Mouse (Mus musculus): ENCODE measurements around the gene Rnf144a. TPM values are rescaled to one million over a fixed set of nuclear protein-coding genes. Genes with fewer than 3 reads are reported as not detected.

The Rnf144a gene
- polyA plus RNA-seq, 1 experiment = 13.8 TPM

GRCm38 (mm10) chr12:26359241-26359640 is 55.8 kb downstream of the Rnf144a start:
- TF ChIP-seq POLR2A (IDR thresholded peaks at IDR 0.05; ENCODE audit: control insufficient read depth, low read depth, low read length) = no peak
- TF ChIP-seq CTCF (IDR thresholded peaks at IDR 0.05; ENCODE audit: control insufficient read depth, insufficient read depth, insufficient replicate concordance, low read depth, low read length) = no peak
- peaks cover 4% of the 10 kb centered on the region; the same call in 1 of the 2 replicates for H3K4me1 ChIP-seq (ENCODE audit: control insufficient read depth, insufficient read depth, low read length)
- no peak overlapping the region for H3K4me3 ChIP-seq (ENCODE audit: control insufficient read depth, low read depth, low read length)
- no peak overlapping the region for H3K27ac ChIP-seq (ENCODE audit: control insufficient read depth, insufficient read depth, low read depth, low read length)
- no peaks in the 10 kb centered on the region for H3K36me3 ChIP-seq (ENCODE audit: control insufficient read depth, insufficient read depth, low read length)
- no peaks in the 10 kb centered on the region for H3K27me3 ChIP-seq (ENCODE audit: control insufficient read depth, insufficient read depth, low read length)

- H3K4me1 ChIP-seq (ENCODE audit: control insufficient read depth, insufficient read depth, low read length) = peaks cover 4% of the 10 kb centered on the region; the same call in 1 of the 2 replicates
- H3K4me3 ChIP-seq (ENCODE audit: control insufficient read depth, low read depth, low read length) = no peak overlapping the region
- H3K27ac ChIP-seq (ENCODE audit: control insufficient read depth, insufficient read depth, low read depth, low read length) = no peak overlapping the region
- no peak for TF ChIP-seq POLR2A (IDR thresholded peaks at IDR 0.05; ENCODE audit: control insufficient read depth, low read depth, low read length)
- TF ChIP-seq CTCF (IDR thresholded peaks at IDR 0.05; ENCODE audit: control insufficient read depth, insufficient read depth, insufficient replicate concordance, low read depth, low read length) = no peak
- H3K36me3 ChIP-seq (ENCODE audit: control insufficient read depth, insufficient read depth, low read length) = no peaks in the 10 kb centered on the region
- no peaks in the 10 kb centered on the region for H3K27me3 ChIP-seq (ENCODE audit: control insufficient read depth, insufficient read depth, low read length)
These were observed 57.8 kb downstream of the Rnf144a start for GRCm38 (mm10) chr12:26357246-26357645.

GRCm38 (mm10) chr12:26356191-26356590 is 58.9 kb downstream of the Rnf144a start:
- Histone ChIP-seq H3K36me3 (ENCODE audit: control insufficient read depth, insufficient read depth, low read length) (no peaks in the 10 kb centered on the region), H3K4me1 (ENCODE audit: control insufficient read depth, insufficient read depth, low read length) (peaks cover 4% of the 10 kb centered on the region; the same call in 1 of the 2 replicates), H3K27ac (ENCODE audit: control insufficient read depth, insufficient read depth, low read depth, low read length) (no peak overlapping the region), H3K27me3 (ENCODE audit: control insufficient read depth, insufficient read depth, low read length) (no peaks in the 10 kb centered on the region), H3K4me3 (ENCODE audit: control insufficient read depth, low read depth, low read length) (no peak overlapping the region)
- no peak for TF ChIP-seq POLR2A (IDR thresholded peaks at IDR 0.05; ENCODE audit: control insufficient read depth, low read depth, low read length)
- TF ChIP-seq CTCF (IDR thresholded peaks at IDR 0.05; ENCODE audit: control insufficient read depth, insufficient read depth, insufficient replicate concordance, low read depth, low read length) = no peak

DNA sequence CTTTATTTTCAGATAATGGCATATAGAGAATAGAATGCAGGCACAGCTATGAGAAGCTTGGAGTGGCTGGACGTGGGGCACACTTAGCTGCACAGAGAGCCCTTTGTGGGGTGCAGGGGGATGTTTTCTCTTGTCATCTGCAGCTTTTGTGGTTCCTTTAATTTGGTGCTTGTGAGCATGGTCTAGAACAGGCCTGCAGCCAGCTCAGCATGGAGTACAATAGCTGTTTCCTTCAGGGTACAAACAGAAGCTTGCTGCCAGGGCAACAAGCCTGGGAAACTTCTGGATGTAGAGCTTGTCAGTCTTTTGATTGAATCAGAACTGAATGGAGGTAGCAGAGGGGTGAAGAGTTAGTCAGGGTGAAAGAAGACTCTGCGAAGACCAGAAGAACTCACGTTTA is 63.7 kb downstream of the Rnf144a start:
- no peak overlapping the region for H3K4me3 ChIP-seq (ENCODE audit: control insufficient read depth, low read depth, low read length)
- H3K27ac ChIP-seq (ENCODE audit: control insufficient read depth, insufficient read depth, low read depth, low read length) = no peak overlapping the region
- H3K36me3 ChIP-seq (ENCODE audit: control insufficient read depth, insufficient read depth, low read length) = no peaks in the 10 kb centered on the region
- no peaks in the 10 kb centered on the region for H3K27me3 ChIP-seq (ENCODE audit: control insufficient read depth, insufficient read depth, low read length)
- TF ChIP-seq CTCF (IDR thresholded peaks at IDR 0.05; ENCODE audit: control insufficient read depth, insufficient read depth, insufficient replicate concordance, low read depth, low read length) (no peak), POLR2A (IDR thresholded peaks at IDR 0.05; ENCODE audit: control insufficient read depth, low read depth, low read length) (no peak)
- H3K4me1 ChIP-seq (ENCODE audit: control insufficient read depth, insufficient read depth, low read length) = peaks cover 4% of the 10 kb centered on the region; the same call in 1 of the 2 replicates

- no peaks in the 10 kb centered on the region for H3K36me3 ChIP-seq (ENCODE audit: control insufficient read depth, insufficient read depth, low read length)
- no peaks in the 10 kb centered on the region for H3K4me1 ChIP-seq (ENCODE audit: control insufficient read depth, insufficient read depth, low read length)
- no peak overlapping the region for H3K4me3 ChIP-seq (ENCODE audit: control insufficient read depth, low read depth, low read length)
- no peak overlapping the region for H3K27ac ChIP-seq (ENCODE audit: control insufficient read depth, insufficient read depth, low read depth, low read length)
- TF ChIP-seq POLR2A (IDR thresholded peaks at IDR 0.05; ENCODE audit: control insufficient read depth, low read depth, low read length) (no peak), CTCF (IDR thresholded peaks at IDR 0.05; ENCODE audit: control insufficient read depth, insufficient read depth, insufficient replicate concordance, low read depth, low read length) (no peak)
- H3K27me3 ChIP-seq (ENCODE audit: control insufficient read depth, insufficient read depth, low read length) = no peaks in the 10 kb centered on the region
These were observed 70.6 kb downstream of the Rnf144a start for GRCm38 (mm10) chr12:26344408-26344807.

DNA sequence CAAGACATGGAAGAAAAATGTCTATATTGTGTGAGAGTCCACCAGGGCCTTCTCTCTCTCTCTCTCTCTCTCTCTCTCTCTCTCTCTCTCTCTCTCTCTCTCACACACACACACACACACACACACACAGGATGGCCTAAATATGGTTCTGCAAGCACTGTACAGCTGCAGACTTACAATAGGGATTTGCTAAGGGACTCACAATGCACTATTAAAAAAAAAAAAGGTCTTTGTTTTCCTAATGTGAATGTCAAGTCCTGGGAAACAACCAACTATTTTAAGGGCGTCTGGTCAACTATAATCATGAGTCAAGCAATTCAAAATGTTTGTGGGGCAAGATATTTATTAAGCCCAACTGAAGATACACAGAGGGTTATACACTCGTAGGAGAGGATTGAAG is 71.9 kb downstream of the Rnf144a start:
- Histone ChIP-seq H3K4me3 (ENCODE audit: control insufficient read depth, low read depth, low read length) (no peak overlapping the region), H3K27ac (ENCODE audit: control insufficient read depth, insufficient read depth, low read depth, low read length) (no peak overlapping the region)
- no peak for TF ChIP-seq CTCF (IDR thresholded peaks at IDR 0.05; ENCODE audit: control insufficient read depth, insufficient read depth, insufficient replicate concordance, low read depth, low read length)
- TF ChIP-seq POLR2A (IDR thresholded peaks at IDR 0.05; ENCODE audit: control insufficient read depth, low read depth, low read length) = no peak

DNA sequence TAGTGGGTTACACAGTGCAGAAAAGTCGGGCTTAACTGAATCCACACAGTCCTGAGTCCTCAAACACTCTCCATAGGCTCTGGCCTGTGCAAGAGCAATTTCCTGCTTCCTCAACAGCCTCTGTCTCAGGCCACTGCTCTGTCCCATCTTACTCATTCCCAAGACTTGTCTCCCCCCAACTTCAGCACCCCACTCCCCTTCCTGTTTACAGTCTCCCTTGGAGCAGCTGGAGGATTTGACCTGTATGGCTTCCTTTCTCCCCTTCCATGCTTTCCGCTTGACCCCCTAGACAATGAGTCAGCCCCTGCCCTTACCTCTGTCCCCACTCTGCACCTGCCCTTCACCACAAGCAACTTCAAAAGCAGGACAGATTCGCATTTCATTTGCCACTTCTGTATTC is 72.4 kb downstream of the Rnf144a start:
- H3K36me3 ChIP-seq (ENCODE audit: control insufficient read depth, insufficient read depth, low read length) = no peaks in the 10 kb centered on the region
- H3K4me1 ChIP-seq (ENCODE audit: control insufficient read depth, insufficient read depth, low read length) = no peaks in the 10 kb centered on the region
- H3K27ac ChIP-seq (ENCODE audit: control insufficient read depth, insufficient read depth, low read depth, low read length) = no peak overlapping the region
- no peak overlapping the region for H3K4me3 ChIP-seq (ENCODE audit: control insufficient read depth, low read depth, low read length)
- TF ChIP-seq POLR2A (IDR thresholded peaks at IDR 0.05; ENCODE audit: control insufficient read depth, low read depth, low read length) = no peak
- no peak for TF ChIP-seq CTCF (IDR thresholded peaks at IDR 0.05; ENCODE audit: control insufficient read depth, insufficient read depth, insufficient replicate concordance, low read depth, low read length)
- no peaks in the 10 kb centered on the region for H3K27me3 ChIP-seq (ENCODE audit: control insufficient read depth, insufficient read depth, low read length)

More for the DNA sequence above, 71.9 kb downstream of the Rnf144a start:
- no peaks in the 10 kb centered on the region for H3K36me3 ChIP-seq (ENCODE audit: control insufficient read depth, insufficient read depth, low read length)
- no peaks in the 10 kb centered on the region for H3K27me3 ChIP-seq (ENCODE audit: control insufficient read depth, insufficient read depth, low read length)
- no peaks in the 10 kb centered on the region for H3K4me1 ChIP-seq (ENCODE audit: control insufficient read depth, insufficient read depth, low read length)

GRCm38 (mm10) chr12:26342086-26342485 is 73.0 kb downstream of the Rnf144a start:
- no peak for TF ChIP-seq POLR2A (IDR thresholded peaks at IDR 0.05; ENCODE audit: control insufficient read depth, low read depth, low read length)
- TF ChIP-seq CTCF (IDR thresholded peaks at IDR 0.05; ENCODE audit: control insufficient read depth, insufficient read depth, insufficient replicate concordance, low read depth, low read length) = no peak
- H3K36me3 ChIP-seq (ENCODE audit: control insufficient read depth, insufficient read depth, low read length) = no peaks in the 10 kb centered on the region
- H3K27me3 ChIP-seq (ENCODE audit: control insufficient read depth, insufficient read depth, low read length) = no peaks in the 10 kb centered on the region
- H3K4me1 ChIP-seq (ENCODE audit: control insufficient read depth, insufficient read depth, low read length) = no peaks in the 10 kb centered on the region
- no peak overlapping the region for H3K27ac ChIP-seq (ENCODE audit: control insufficient read depth, insufficient read depth, low read depth, low read length)
- no peak overlapping the region for H3K4me3 ChIP-seq (ENCODE audit: control insufficient read depth, low read depth, low read length)

Data from testis, adult 2 months (tissue).